Mouse (Mus musculus) neural tube, postnatal 0 days (tissue): ENCODE data around the gene Mkrn3. TPM values are rescaled to one million over a fixed set of nuclear protein-coding genes. Genes with fewer than 3 reads are reported as not detected.

Experiments
- polyA plus RNA-seq: library from polyadenylated mRNA; unstranded; fragments of >200 nt; fragmentation: Nextera tagmentation; extraction: Ambion mirVana; gene quantifications from 2 replicates; pipeline ENCODE4 v1.2.1, GENCODE M21; 2015

Mkrn3 gene
- 22.2 and 24.5 TPM in 2 replicates for polyA plus RNA-seq

DNA sequence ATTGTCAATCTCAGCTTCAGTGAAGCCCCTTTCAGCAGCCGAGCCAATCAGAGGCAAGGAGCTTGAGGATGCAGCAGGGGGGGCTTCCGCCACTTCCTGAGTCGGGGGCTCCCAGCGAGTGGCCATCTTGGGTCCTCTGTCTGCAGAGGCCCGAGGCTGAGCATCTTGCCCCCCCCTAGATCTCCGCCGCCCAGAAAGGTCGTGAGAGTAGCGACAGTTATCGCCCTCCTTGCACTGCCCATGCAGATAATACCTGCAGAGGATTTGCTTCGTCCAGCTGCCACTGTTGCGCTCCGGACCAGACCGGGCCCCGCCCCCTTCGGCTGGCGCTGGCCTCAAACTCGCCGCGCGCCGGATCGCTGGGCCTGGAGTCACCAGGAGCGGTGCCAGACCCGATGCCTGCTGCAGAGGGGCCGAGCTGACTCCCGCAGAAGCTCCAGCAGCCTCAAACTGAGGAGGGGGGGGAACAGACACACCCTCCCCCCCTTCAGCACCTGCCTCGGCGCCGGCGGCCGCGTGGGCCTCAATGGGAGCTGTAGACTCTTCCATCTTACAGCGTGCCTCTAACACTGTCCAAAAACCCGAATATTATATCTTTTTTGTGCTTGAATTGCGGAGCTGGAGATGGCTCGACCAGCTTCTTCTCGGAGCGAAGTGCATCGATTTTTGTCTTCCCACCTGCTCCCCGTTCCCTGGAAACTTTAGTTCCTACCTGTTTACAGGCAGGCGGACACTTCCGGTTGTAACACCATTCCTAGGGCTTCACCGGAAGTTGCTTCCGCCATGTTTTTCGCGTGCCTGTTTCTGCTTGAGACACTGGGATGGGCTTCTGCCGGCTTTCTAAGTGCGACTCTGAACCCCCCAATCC lies at the start of gene Mkrn3:
TSS of gene Mkrn3 (minus strand) at position 647 of the 868 bp plus-strand sequence.

DNA sequence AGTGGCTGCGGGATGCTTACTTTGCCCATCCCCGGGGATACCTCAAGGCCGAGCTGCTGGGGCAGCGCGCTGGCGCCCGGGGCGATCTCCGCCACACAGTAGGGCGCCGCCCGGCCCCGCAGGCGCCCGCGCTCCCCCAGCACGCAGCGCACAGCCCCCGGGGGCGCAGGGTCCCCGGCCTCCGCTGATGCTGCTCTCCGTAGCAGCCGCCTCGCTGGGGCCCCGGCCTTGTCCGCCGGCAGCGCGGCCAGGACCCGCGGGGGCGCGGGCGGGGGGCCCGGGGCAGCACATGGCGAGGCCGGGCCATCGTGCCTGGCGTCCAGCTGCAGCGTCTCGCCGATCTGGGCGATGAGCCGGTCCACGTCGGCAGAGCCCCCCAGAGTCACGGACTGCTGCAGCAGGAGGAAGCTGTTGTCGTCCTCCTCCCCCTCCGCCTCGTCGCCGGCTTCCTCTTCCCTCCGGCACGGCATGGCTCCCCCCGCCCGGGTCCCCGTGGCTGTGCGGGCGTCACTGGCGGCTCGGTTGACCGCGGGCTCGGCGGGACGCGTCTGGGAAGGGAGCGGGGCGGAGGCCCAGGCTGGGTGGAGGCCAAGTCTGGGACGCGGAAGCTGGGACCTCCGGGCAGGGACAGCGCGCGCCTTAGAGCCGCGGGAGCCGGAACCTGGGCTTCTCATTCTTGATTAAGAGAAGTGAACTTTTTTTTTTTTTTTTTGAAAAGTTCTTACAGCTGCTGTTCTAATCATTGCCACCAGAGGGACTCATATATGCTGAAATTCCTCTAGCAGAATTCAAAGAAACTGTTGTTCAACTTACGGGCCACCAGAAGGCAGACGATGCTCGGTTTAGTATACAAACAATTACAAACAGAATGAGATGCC lies 44.2 kb upstream of the Mkrn3 start, which contains the start of gene Peg12:
TSS of gene Peg12 (minus strand) at position 633 of the 878 bp plus-strand sequence.

DNA sequence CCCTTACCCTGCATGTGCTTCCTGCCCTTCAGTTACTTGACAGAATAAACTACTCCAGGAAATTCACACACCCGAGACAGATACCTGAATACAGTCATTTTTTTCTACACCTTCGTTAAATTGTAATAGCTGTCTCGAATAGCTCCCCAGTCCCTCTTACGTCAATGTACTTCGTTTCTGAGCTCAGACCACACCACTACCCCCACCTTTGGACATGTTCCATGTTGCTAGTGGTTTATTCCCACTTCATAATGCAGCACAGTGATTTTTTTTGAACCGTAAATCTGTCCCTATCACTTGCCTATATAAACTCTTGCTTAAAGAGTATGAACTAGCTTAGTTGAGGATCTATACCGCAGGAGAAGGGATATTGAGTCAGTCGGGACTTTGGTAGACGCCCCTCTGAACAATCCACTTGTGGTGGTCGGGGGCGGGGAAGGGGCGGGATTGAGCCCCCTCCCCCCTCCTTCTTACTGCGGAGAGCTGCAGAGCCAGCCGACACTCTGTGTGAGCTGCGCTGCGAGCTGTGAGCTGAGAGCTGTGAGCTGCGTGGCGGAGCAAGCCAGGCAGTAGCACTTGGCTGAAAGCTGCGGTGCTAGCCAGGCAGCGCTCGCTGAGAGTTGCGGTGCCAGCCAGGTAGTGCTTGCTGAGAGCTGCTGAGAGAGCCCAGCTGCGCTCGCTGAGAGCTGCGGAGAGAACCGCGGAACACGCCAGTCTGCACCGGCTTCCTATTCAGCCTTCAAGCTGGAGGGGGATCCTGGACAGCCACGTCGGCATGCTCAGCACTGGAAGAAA lies 43.2 kb downstream of the Mkrn3 start, which contains the start of gene Magel2:
TSS of gene Magel2 (plus strand) at position 501 of the 795 bp plus-strand sequence.

Other genes starting within 250 kb of the Mkrn3 start
- gene Ndn, start 73.6 kb downstream of the Mkrn3 start, polyA plus RNA-seq: 458 and 501 TPM in 2 replicates
- 8.0 and 10.2 TPM in 2 replicates for gene Magel2, start 43.1 kb downstream of the Mkrn3 start, polyA plus RNA-seq
- gene Peg12, start 44.4 kb upstream of the Mkrn3 start, polyA plus RNA-seq: 6.7 and 6.8 TPM in 2 replicates